Mouse (Mus musculus) neural tube, embryonic 10.5 days (tissue): ENCODE results near the gene Nos1.

Experiments used
- DNase-seq: peaks from one replicate; pipeline ENCODE4 v3.0.0-alpha.2; 2017; ENCODE audit warnings: low spot score; ENCODE audit errors: extremely low spot score

Gene Nos1

DNA sequence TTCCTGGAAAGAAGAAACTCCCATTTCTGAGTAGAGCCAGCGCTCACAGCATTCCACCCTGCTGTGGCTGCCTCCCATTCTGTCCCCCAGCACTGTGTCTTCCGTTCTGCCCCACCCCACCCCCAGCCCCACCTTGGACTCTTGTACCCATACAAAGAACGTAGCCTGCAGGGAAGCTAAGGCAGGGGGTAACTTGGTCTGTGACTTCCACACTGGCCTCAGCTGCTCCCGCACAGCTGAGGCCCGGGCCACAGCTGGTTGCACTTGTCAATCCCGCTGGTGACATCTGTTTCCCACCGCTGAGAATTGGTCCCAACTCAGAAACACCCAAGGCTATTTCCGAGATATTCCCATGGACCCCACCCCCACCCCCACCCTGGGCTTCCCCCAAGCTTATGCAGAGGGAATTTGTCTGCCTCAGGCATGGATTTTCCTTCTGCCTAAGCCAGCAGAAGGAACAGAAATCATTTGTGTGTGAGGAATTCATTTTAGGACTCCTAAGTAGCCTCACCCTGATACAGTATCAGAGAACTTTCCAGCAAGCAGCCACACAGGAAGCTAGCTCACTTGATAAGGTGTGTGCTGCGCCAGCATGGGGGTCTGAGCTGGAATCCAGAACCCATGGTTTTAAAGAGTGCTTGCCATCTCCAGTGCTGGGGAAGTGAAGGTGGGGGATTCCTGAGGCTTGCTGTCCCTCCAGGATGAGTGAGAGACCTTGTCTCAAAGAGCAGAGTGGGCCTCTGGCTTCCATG lies 117.4 kb downstream of the Nos1 start:
- DNase-seq: peak; percentile 38

DNA sequence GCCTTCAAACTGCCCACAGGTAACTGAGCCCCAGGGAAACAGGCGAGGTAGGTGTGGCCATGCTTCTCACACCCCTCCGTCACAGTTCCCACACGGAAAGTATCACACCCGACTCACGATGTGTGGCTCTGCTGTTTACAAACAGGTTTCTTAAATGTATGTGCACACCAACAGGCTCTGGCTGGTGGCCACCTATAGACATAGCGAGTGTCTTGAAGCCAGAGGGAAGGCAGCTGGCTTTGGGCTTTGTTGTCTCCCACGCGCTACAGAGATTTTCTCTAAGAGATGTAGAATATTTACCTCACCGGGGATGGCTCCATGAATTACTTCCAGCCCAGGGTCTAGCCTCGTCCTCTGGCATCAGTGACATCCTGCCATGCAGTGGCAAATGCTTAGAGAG lies 118.5 kb downstream of the Nos1 start:
- no peak for DNase-seq

DNA sequence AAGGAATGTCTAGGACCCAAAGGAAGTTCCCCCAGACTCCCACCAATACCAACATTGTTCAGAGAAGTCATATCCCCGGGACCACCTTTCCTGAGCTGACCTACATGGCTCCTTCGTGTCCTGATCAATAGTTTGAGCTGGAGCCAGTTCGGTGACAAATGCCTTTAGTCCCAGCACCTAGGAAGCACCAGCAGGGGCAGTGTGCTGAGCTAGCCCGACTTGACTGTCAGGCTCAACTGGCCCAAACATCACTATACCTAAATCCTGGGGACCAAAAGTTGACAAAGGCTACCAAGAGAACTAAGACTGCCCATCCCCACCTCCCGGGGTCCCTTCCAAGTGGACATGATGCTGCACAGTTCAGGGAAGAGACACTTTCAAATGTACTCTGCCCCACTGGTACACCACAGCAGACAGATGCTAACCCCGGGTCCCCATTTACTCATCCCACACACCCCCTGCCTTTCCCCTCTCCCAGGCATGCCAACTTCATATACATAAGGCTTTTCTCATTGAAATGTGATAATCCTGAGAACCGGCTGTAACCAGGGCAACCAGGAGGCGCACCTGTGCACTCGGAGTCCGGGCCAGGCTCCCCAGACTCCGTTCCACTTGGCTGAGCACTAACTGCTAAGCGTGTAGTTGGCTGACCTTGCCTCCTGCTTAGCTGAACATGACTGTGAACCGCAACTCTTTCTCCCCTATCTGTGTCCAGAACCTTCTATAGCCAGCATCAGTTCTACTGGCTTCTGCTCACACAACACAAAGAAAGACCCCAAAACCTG lies 120.3 kb downstream of the Nos1 start:
- no peak for DNase-seq

DNA sequence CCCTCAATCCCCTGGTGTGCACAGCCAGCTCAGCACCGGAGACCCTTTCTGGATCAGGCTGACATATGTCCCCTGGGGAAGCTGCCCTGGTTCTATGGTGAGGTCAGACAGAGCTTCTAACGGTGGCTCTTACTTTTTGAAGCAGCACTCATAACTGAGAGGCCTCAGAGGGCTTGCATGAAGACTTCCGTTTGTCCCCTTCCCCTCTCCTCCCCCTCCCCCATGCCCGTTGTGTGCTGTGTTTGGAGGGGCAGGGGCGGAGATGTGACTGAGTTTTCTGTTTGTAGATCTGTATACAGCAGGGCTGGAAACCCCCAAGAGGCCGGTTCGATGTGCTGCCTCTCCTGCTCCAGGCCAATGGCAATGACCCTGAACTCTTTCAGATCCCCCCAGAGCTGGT lies 122.7 kb downstream of the Nos1 start:
- peak; percentile 17 for DNase-seq

DNA sequence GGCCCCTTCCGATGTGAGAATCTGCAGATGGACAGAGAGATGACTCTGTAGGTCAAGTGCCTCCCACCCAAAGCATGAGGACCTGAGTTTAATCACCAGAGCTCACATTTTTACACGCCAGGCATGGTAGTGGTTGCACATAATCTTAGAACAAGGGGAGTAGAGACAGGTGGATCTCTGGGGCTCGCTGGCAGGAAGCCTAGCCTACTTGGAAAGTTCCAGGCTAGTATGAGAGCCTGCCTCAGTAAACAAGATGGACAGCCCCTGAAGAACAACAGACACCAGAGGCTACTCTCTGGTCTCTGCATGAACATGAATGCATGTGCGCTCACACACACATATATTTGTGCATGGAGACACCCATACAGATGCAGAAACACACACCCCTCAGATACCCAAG lies 124.9 kb downstream of the Nos1 start:
- DNase-seq: no peak

DNA sequence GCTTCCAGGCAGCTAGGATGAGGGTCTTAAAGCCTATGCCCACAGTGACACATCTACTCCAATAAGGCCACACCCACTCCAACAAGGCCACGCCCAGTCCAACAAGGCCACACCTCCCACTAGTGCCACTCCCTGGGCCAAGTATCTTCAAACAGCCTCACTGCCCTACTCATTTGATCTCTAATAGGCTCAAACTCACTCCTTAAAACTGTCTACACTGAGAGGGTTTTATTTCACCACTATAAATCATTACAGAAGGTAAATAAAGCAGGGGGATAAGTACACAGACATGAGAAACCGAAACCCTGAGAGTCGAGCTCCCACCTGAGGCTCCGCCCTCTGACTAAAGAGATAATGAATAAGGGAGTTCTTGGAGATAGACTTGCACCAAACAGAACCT lies 128.7 kb downstream of the Nos1 start:
- DNase-seq: no peak

DNA sequence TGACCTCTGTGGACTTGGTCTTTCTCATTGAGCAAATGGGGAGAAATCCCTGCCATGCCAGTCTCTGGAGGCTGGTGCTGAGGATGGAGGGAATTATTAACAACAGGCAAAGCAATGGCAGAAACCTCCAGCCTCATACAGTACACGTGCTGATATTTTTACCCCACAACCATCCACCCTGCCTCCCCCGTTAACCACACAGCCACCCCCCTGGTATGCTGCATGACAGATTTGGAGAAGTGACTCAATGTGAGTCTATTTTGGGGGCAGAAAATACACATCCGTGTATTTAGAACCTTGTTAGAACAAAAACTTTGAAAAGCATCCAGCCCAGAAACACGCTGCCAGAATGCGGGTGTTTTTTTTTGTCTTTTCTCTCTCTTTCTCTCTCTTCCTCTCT lies 135.5 kb downstream of the Nos1 start:
- no peak for DNase-seq

DNA sequence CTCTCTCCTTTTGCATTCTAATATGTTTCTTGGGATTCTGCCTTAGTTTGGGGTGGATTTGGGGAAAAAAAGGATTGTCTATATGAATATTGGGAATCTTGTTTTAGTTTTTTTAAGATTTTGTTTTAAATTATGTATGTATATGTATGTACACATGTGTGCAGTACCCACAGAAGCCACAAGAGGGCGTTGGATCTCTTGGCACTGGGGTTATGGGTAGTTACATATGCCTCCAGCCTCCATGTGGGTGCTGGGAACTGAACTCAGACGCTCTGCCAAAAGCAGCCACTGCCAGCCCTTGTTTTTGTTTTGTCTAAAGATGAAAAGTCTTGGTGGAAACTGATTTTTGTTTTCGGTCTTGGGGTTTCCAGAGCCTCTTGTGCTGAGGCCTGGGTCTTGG lies 136.1 kb downstream of the Nos1 start:
- no peak for DNase-seq

DNA sequence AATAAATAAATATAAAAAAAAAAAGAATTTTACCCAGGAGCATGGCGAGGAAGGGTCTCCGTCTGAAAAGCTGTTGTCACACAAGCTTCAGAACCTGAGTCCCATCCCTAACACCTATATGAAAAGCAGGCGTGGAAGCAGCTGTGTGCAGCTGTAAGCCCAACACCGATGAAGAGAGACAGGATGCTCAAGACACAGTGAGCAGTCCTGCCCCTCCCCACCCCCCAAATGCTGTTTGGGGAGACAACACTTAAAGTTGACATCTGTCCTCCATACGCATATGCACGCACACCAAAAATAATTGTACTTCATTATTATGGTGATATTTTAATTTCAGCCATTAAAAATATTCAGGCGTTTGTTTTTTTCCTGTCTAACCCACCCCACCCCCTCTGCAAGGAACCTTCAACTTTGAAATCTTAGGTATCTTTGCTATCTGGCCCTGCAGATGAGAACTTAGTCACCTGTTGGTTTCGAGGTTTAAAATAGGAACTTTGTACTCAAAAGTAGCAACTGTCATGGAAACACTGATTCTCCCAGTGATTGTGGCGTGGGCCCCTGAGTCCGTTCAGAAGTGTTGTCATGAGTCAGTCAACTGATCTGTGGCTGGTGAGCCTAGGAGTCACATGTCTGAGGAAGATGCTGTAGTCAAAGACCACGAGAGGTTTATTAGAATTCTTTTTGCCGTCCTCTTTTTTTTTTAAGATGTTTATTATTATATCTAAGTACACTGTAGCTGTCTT lies 141.1 kb downstream of the Nos1 start:
- DNase-seq: no peak

DNA sequence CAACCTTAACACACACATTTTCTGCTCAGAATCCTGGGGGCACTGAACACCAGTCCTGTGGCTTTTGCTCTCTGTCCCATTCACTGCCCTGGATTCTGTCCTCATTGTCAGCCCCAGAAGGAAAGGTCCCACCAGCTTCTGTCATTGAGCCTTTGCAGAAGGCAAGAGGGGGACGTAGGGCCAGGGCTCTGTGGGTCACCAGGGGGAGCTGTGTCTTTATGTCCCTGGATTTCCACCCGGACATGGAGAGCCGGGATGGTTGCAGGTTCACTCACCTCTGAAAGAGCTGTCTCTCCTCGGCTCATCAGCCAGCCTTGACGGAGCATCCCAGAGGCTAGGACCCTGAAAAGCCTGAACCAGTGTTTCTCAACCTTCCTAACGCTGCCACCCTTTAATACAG lies 142.9 kb downstream of the Nos1 start:
- DNase-seq: no peak

DNA sequence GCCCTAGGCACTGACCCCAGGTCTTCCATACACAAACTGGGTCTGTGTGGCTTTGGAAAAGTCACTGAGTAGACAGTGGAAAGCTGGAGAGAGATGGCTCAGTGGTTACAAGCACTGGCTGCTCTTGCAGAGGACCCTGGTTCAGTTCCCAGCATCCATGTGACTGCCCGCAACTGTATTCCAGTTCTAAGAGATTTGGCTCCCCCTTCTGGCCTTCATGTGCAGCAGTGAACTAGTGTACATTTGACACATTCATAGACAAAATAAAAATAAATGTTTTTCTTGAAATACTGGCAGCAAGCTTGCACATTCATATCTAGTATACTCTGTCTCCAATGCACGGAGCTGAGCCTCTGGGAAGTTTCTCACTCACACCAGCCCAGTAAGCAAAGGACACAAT lies 147.7 kb downstream of the Nos1 start:
- no peak for DNase-seq

DNA sequence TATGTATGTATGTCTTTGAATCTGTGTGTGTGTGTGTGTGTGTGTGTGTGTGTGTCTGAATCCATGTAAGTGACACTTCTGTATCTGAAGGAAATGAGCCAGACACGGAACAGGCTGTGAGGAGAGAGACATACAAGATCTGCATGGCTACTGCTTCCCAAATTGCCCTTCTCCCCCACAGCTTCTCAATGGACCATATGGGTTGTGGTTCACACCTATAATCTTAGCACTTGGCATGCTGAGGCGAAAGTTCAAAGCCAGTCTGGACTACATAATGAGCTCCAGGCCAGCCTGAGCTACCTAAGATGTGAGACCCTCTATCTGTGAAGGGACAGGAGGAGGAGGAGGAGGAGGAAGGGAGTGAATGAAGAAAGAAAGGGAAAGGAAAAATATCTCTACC lies 151.4 kb downstream of the Nos1 start:
- no peak for DNase-seq

DNA sequence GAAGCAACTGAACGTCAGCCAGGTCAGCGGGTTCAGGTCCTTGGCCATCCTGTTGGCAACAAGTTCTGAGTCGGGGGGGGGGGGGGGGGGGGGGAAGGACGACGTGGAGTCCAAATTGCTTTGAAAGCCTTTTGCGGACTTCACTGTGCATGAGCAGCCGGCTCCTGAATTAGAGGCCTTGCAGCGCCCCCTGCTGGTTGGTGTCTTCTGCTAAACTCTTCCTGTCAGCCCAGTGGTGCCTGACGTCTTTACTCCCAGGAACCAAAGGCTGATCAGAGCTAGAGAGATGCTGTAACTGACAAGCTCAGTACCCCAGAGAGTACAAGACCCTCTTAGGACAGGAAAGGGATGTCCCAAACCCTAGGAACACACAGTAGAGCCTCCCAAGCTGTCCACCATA lies 152.0 kb downstream of the Nos1 start:
- DNase-seq: peak; percentile 89

DNA sequence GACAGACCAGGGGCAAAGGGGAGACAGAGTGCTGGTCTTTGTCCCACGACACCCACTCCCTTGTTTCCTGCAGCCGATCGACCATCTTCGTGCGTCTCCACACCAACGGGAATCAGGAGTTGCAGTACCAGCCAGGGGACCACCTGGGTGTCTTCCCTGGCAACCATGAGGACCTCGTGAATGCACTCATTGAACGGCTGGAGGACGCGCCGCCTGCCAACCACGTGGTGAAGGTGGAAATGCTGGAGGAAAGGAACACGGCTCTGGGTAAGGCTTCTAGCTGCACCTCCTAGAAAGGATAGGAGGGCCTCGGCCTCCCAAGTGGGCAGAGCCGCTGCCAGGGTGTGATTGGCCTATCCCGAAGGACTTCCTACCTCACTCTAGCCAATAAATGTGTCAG lies 155.5 kb downstream of the Nos1 start:
- no peak for DNase-seq

DNA sequence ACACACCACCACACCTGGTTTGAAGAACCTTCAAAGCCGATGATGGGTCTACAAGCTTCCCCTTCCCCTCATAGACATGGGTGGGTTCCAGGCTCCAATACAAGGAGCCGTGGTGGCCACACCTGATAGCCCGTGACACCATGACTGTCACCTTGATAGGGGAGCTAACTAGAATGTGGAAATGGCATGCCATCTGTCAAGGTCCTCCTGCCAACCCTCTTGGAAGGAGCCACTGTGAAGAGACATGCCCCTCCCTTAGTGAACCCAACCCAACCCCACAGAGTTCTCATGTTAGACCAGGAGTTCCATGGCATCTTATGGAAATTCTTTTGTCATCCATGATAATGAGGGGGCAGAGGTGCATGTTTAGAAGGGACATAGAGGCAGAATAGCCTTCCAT lies 156.4 kb downstream of the Nos1 start:
- DNase-seq: no peak

DNA sequence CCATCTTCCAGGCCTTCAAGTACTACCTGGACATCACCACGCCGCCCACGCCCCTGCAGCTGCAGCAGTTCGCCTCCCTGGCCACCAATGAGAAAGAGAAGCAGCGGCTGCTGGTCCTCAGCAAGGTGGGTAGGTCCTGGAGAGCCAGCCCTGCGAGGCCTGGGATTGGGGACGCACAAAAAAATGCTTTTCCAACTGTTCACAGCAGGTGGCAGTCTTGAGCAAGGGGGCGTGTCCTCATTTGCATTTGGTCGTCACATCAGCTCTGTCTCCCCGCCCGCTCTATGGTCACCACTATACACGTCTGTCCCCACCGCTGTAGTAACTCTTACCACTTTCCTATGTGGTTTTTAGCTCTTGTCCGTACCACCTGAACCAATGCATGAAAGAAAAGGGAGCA lies 157.3 kb downstream of the Nos1 start:
- DNase-seq: peak; percentile 79

DNA sequence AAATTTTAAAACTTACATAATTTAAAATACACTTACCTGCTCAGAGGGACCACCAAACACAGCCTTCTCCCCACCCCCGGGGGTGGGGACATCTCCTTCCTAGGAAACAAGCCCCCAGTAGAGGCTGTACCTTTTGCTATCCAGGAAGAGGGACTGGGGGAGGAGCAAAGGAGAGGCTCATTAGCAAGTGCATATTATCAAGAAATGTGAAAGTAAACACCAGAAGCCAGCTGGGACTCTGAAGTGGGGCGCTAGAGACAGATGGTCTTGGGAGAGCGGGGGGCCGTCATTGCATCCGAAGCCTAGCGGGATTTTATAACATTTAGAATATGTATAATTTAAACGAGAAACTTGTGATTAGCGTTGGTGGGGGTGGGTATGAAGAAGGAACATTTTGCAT lies 158.6 kb downstream of the Nos1 start:
- DNase-seq: no peak

DNA sequence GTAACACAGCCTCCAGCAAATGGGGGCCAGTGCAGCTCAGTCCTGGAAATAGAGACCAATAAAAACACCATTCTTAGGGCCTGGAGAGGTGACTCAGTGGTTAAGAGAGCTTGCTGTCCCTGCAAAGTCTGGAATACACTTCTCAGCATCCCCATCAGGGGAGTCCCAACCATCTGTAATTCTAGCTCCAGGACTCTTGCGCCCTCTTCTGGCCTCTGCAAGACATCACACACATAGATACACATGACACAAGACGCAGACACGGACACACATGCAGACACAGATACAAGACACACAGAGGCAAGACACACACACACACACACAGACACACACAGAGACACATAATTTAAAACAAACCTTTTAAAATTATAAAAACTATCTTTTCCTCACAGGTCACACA lies 160.7 kb downstream of the Nos1 start:
- no peak for DNase-seq

DNA sequence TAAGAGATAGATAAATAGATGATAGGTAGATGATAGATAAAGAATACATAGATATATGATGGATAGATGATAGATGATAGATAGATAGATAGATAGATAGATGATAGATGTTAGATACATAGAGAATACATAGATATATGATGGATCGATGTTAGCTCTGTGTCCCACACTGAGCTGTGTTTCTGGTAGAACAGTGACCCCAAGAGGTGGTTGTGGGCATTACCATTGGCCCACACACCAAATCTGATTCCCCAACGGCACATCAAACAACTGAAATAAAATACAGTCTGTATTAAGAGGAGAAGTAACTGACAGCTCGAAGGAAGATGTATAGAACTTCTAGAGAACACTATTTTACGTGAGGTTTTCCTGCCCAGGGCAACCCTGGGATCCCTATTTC lies 165.8 kb downstream of the Nos1 start:
- no peak for DNase-seq

DNA sequence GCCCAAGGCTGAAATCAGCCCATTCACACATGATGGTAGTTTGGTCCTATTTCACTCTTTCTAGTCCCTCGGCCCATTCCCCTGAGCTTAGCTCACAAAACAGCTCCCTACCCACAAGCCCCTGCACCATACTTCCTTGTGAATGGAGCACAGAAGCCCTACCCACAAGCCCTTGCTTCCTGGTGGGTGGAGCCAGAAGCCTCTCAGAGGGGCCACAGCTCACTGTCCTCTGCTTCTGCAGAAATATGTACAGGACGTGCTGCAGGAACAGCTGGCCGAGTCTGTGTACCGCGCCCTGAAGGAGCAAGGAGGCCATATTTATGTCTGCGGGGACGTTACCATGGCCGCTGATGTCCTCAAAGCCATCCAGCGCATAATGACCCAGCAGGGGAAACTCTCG lies 168.6 kb downstream of the Nos1 start:
- no peak for DNase-seq

DNA sequence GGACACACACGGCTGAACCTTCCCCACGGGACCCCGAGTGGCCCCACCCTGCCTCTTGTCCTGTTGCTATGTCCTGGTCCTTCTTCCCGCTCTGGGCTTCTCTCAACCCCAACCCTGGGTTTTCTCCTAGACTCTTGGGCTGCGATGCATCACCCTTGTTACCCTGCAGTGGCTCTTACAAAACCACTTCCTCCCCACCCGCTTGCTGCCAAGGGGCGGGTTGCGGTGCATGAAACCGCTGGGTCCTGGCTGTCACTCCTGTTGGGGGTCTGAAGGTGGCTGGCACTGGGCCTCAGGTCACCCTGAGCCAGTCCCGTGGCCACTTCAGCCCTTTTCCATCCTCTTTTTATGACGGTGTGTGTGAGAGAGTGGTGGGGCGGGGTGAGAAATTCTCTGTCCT lies 173.1 kb downstream of the Nos1 start:
- no peak for DNase-seq

DNA sequence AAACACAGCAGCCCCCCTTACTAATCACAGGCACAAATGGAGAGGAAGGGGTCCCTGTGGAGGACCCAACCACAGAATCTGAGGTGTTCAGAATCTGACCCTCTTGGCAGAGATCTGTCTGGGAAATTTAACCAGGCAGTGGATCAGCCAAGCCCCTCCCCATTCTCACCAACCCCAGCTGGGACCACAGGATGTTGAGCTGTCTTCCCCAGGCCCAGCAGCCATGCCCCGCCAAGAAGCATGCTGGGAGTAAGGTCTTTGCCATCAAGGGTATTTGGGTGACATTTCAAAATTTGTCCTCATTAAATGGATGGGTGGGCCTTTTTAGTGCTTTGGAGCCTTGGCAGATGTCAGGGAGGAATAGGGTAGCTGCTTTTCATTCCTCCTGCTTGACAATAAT lies 173.6 kb downstream of the Nos1 start:
- no peak for DNase-seq
